Mouse (Mus musculus): ENCODE data around the gene Bach2. TPM values are rescaled to one million over a fixed set of nuclear protein-coding genes. Genes with fewer than 3 reads are reported as not detected.

Gene Bach2
- total RNA-seq, 2 experiments from 2014 or later: 20.8 to 25.8 TPM

DNA sequence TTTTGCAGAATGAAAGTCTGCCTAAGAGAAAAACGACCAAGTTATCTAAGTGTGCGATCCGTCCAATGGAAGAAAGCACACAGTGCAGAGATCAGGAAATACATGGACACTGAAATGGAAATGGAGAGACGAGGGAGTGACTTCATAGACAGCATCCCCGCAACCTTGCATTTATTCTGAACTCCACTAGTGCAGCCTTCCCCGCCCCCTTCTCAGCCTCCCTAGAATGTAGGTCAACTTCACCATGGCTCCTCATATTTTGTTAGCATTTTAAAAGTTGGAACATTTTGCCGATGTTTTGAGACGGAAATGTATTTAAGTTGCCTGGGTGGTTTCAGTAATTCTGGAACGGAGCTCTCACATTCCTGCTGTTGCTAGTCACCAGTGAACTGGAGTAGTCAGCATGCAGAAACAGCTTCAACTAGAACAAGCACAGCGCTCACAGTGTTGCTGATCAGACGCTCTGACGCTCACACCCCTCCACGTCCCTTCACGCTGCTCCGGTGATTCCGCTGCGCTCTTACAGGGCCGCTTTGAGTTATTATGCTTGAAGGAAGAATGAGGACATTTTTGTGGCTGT lies 66.5 kb downstream of the Bach2 start:
- DNase-seq (ENCODE audit: extremely low spot score in 1 of 2, low spot score in 2 of 2): no peak
- Histone ChIP-seq H3K27ac (peak overlapping the region; percentile 81; the same call in 1 of the 2 replicates), H3K4me3 (peak overlapping the region; percentile 13; the same call in 1 of the 2 replicates)
- intact Hi-C loops (cut with DNase I): loop anchor here (2.0 kb wide), 2 partner anchors 54 to 126 kb away; no protein-coding TSS in a partner anchor
- TF ChIP-seq CTCF (IDR thresholded peaks at IDR 0.05): no peak

- peak overlapping the region; percentile 45; the same call in 1 of the 2 replicates for H3K27ac ChIP-seq
- intact Hi-C loops (cut with DNase I): loop anchor here (2.0 kb wide), 2 partner anchors 55 to 125 kb away; no protein-coding TSS in a partner anchor
- DNase-seq (ENCODE audit: extremely low spot score in 1 of 2, low spot score in 2 of 2): no peak
- peak overlapping the region; percentile 13; the same call in 1 of the 2 replicates for H3K4me3 ChIP-seq
- no peak for TF ChIP-seq CTCF (IDR thresholded peaks at IDR 0.05)
Observed at GRCm38 (mm10) chr4:32305683-32306082, 67.1 kb downstream of the Bach2 start.

- intact Hi-C loops (cut with DNase I): no loop called here
- no peak for DNase-seq (ENCODE audit: extremely low spot score in 1 of 2, low spot score in 2 of 2)
- no peak for TF ChIP-seq CTCF (IDR thresholded peaks at IDR 0.05)
- Histone ChIP-seq H3K27ac (no peak overlapping the region), H3K4me3 (no peak overlapping the region)
Observed at GRCm38 (mm10) chr4:32306169-32306792, 67.7 kb downstream of the Bach2 start.

- intact Hi-C loops (cut with DNase I): no loop called here
- no peak for TF ChIP-seq CTCF (IDR thresholded peaks at IDR 0.05)
- H3K27ac ChIP-seq: no peak overlapping the region
- DNase-seq (ENCODE audit: extremely low spot score in 1 of 2, low spot score in 2 of 2): no peak
- no peak overlapping the region for H3K4me3 ChIP-seq
Observed at GRCm38 (mm10) chr4:32307215-32307614, 68.6 kb downstream of the Bach2 start.

GRCm38 (mm10) chr4:32312171-32312946 lies 73.8 kb downstream of the Bach2 start:
- no peak for TF ChIP-seq CTCF (IDR thresholded peaks at IDR 0.05)
- DNase-seq (ENCODE audit: extremely low spot score in 1 of 2, low spot score in 2 of 2): no peak
- H3K4me3 ChIP-seq: no peak overlapping the region
- no peak overlapping the region for H3K27ac ChIP-seq
- intact Hi-C loops (cut with DNase I): no loop called here

GRCm38 (mm10) chr4:32314919-32315318 lies 76.3 kb downstream of the Bach2 start:
- TF ChIP-seq CTCF (IDR thresholded peaks at IDR 0.05): no peak
- no peak overlapping the region for H3K4me3 ChIP-seq

DNA sequence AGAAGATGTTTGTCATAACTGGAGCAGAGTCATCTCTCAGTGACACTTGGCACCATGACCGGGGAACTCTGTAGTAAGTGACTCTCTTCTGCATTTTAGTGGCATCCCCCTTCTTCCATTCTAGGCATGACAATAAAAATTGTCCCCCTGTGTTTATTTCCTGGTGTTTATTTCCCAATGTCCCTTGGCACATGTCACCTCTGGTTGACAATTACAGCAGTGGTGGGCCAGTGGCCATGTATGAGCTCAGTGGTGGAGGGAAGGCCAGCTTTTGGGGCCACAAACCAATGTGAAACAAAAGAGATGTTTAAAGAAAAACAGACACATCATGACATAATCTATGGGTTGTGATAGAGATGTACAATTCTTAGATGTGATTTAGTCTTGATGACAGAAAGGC lies 80.0 kb downstream of the Bach2 start:
- intact Hi-C loops (cut with DNase I): no loop called here
- no peak for TF ChIP-seq CTCF (IDR thresholded peaks at IDR 0.05)
- Histone ChIP-seq H3K4me3 (no peak overlapping the region), H3K27ac (no peak overlapping the region)
- no peak for DNase-seq (ENCODE audit: extremely low spot score in 1 of 2, low spot score in 2 of 2)

More at GRCm38 (mm10) chr4:32314919-32315318, 76.3 kb downstream of the Bach2 start:
- no peak for DNase-seq (ENCODE audit: extremely low spot score in 1 of 2, low spot score in 2 of 2)
- no peak overlapping the region for H3K27ac ChIP-seq
- intact Hi-C loops (cut with DNase I): no loop called here

- intact Hi-C loops (cut with DNase I): no loop called here
- TF ChIP-seq CTCF (IDR thresholded peaks at IDR 0.05): no peak
Observed at GRCm38 (mm10) chr4:32319327-32319726, 80.7 kb downstream of the Bach2 start.

GRCm38 (mm10) chr4:32320039-32320438 lies 81.4 kb downstream of the Bach2 start:
- DNase-seq (ENCODE audit: extremely low spot score in 1 of 2, low spot score in 2 of 2): no peak
- H3K4me3 ChIP-seq: no peak overlapping the region
- TF ChIP-seq CTCF (IDR thresholded peaks at IDR 0.05): no peak
- H3K27ac ChIP-seq: no peak overlapping the region
- intact Hi-C loops (cut with DNase I): no loop called here

More at GRCm38 (mm10) chr4:32319327-32319726, 80.7 kb downstream of the Bach2 start:
- no peak for DNase-seq (ENCODE audit: extremely low spot score in 1 of 2, low spot score in 2 of 2)
- Histone ChIP-seq H3K4me3 (no peak overlapping the region), H3K27ac (no peak overlapping the region)

DNA sequence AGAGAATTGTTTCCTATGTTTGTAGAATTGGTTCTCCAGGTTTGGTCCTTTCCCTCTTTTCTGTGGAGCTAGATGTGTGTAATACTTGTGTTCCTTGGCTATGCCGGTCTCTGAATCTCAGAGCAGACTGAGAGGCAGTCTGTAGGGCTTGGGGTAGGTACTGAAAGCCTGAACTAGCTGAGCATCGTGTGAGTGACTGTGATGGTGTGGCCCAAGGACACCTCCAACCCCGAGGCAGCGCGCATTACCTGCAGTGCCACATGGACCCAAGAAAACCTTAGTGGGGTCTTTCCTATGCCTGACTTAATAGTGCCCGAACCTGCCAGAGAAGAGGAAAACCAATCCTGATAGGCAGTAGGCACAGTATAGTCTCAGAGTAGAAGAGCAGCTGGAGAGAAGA lies 85.5 kb downstream of the Bach2 start:
- DNase-seq (ENCODE audit: extremely low spot score in 1 of 2, low spot score in 2 of 2): no peak
- Histone ChIP-seq H3K4me3 (no peak overlapping the region), H3K27ac (no peak overlapping the region)
- no peak for TF ChIP-seq CTCF (IDR thresholded peaks at IDR 0.05)
- intact Hi-C loops (cut with DNase I): no loop called here

GRCm38 (mm10) chr4:32324967-32325366 lies 86.4 kb downstream of the Bach2 start:
- intact Hi-C loops (cut with DNase I): no loop called here

GRCm38 (mm10) chr4:32325596-32325995 lies 87.0 kb downstream of the Bach2 start:
- H3K4me3 ChIP-seq: no peak overlapping the region
- no peak overlapping the region for H3K27ac ChIP-seq
- no peak for TF ChIP-seq CTCF (IDR thresholded peaks at IDR 0.05)
- DNase-seq (ENCODE audit: extremely low spot score in 1 of 2, low spot score in 2 of 2): no peak
- intact Hi-C loops (cut with DNase I): no loop called here

More at GRCm38 (mm10) chr4:32324967-32325366, 86.4 kb downstream of the Bach2 start:
- H3K27ac ChIP-seq: no peak overlapping the region
- no peak overlapping the region for H3K4me3 ChIP-seq
- no peak for DNase-seq (ENCODE audit: extremely low spot score in 1 of 2, low spot score in 2 of 2)
- TF ChIP-seq CTCF (IDR thresholded peaks at IDR 0.05): no peak
